Mouse (Mus musculus): ENCODE results near the gene Zdhhc20. TPM values are rescaled to one million over a fixed set of nuclear protein-coding genes. Genes with fewer than 3 reads are reported as not detected.
"Not testable (repeated sequence)": the region's sequence is repeated elsewhere in the genome, so short reads cannot be mapped to it uniquely, and the experiment has no call there.

Zdhhc20 gene
- polyA plus RNA-seq, 1 experiment = 3.7 TPM

GRCm38 (mm10) chr14:57852961-57853360, 37.1 kb downstream of the Zdhhc20 start:
- no peak overlapping the region for H3K27ac ChIP-seq (ENCODE audit: insufficient read depth, low read depth, low read length)
- no peaks in the 10 kb centered on the region for H3K36me3 ChIP-seq (ENCODE audit: control insufficient read depth, insufficient read depth, low read length)
- no peaks in the 10 kb centered on the region for H3K27me3 ChIP-seq (replicated peaks; ENCODE audit: control insufficient read depth, insufficient read depth, low read length)
- DNase-seq = no peak
- WGBS = 87% methylated on average over 2 of the region's 2 CpGs
- TF ChIP-seq POLR2A (IDR thresholded peaks at IDR 0.05; ENCODE audit: low read depth, low read length) (no peak), CTCF (conservative IDR thresholded peaks at IDR 0.05; ENCODE audit: insufficient read depth, insufficient read length, low read depth, low read length) (no peak)
- no peak overlapping the region for H3K4me3 ChIP-seq (ENCODE audit: insufficient read depth, low read depth, low read length)
- no peaks in the 10 kb centered on the region for H3K4me1 ChIP-seq (ENCODE audit: control insufficient read depth, insufficient read depth, low read length)

DNA sequence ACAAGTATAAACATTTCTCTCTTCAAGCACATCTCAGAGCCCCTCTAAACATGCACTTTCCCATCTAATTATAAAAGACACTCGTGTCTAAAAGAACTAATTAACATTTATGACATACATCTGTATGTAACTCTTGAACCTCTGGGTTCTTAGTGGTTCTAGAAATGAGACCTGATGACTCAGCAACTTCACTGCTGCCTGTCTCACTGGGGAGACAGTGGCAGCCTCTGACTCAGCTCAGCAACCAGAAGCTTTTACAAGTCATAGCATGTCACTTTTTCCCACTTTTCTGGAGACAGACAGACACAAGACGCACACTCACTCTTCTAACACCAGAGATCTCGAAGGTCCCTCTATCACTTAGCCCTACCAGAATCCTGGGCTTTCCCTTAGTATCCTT, 39.7 kb downstream of the Zdhhc20 start:
- Histone ChIP-seq H3K4me3 (ENCODE audit: insufficient read depth, low read depth, low read length) (no peak overlapping the region), H3K27me3 (replicated peaks; ENCODE audit: control insufficient read depth, insufficient read depth, low read length) (no peaks in the 10 kb centered on the region), H3K36me3 (ENCODE audit: control insufficient read depth, insufficient read depth, low read length) (no peaks in the 10 kb centered on the region), H3K4me1 (ENCODE audit: control insufficient read depth, insufficient read depth, low read length) (no peaks in the 10 kb centered on the region), H3K27ac (ENCODE audit: insufficient read depth, low read depth, low read length) (no peak overlapping the region)
- DNase-seq = no peak
- 82% methylated on average over 3 of the region's 3 CpGs for WGBS
- TF ChIP-seq POLR2A (IDR thresholded peaks at IDR 0.05; ENCODE audit: low read depth, low read length) = no peak
- TF ChIP-seq CTCF (conservative IDR thresholded peaks at IDR 0.05; ENCODE audit: insufficient read depth, insufficient read length, low read depth, low read length) = no peak

DNA sequence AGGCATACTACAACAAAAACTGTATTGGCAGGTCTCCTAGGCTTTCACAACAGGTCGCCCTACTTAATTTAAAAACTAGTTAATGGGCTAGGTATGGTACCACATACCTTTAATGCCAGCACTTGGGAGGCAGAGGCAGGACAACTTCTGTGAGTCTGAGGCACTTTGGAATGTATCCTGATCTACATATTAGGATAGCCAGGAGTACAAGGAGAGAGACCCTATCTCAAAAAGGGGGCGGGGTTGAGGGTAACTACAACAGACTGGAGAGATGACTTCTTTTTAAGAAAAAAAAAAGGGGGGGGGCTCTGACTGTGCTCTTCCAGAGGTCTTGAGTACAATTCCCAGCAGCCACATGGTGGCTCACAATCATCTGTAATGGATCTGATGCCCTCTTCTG, 41.4 kb downstream of the Zdhhc20 start:
- no peak for DNase-seq
- H3K36me3 ChIP-seq (ENCODE audit: control insufficient read depth, insufficient read depth, low read length) = no peaks in the 10 kb centered on the region
- H3K4me3 ChIP-seq (ENCODE audit: insufficient read depth, low read depth, low read length) = no peak overlapping the region
- no peak overlapping the region for H3K27ac ChIP-seq (ENCODE audit: insufficient read depth, low read depth, low read length)
- H3K27me3 ChIP-seq (replicated peaks; ENCODE audit: control insufficient read depth, insufficient read depth, low read length) = no peaks in the 10 kb centered on the region
- TF ChIP-seq POLR2A (IDR thresholded peaks at IDR 0.05; ENCODE audit: low read depth, low read length) (no peak), CTCF (conservative IDR thresholded peaks at IDR 0.05; ENCODE audit: insufficient read depth, insufficient read length, low read depth, low read length) (no peak)
- H3K4me1 ChIP-seq (ENCODE audit: control insufficient read depth, insufficient read depth, low read length) = no peaks in the 10 kb centered on the region
- 92% methylated on average over 2 of the region's 2 CpGs for WGBS

DNA sequence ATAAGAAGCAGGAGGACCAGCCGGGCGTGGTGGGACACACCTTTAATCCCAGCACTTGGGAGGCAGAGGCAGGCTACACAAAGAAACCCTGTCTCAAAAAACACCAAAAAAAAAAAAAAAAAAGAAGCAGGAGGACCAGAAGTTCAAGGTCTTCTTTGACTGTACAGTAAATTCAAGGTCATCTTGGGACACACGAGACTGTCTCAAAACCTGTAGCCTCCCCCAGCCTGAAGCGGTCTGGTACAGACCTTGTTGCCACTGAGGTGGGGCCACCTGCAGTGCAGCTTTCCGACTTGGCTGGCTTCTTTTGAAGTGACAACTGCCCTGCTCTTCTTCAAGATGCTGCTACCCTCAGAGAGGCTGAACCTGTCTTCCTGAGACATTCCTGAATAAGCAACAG, 42.0 kb downstream of the Zdhhc20 start:
- H3K27me3 ChIP-seq (replicated peaks; ENCODE audit: control insufficient read depth, insufficient read depth, low read length); H3K4me1 ChIP-seq (ENCODE audit: control insufficient read depth, insufficient read depth, low read length); H3K36me3 ChIP-seq (ENCODE audit: control insufficient read depth, insufficient read depth, low read length); H3K4me3 ChIP-seq (ENCODE audit: insufficient read depth, low read depth, low read length); H3K27ac ChIP-seq (ENCODE audit: insufficient read depth, low read depth, low read length); DNase-seq: not testable (repeated sequence)
- WGBS = 90% methylated on average over 5 of the region's 5 CpGs

GRCm38 (mm10) chr14:57844535-57844934, 45.5 kb downstream of the Zdhhc20 start:
- Histone ChIP-seq H3K27ac (ENCODE audit: insufficient read depth, low read depth, low read length) (no peak overlapping the region), H3K36me3 (ENCODE audit: control insufficient read depth, insufficient read depth, low read length) (no peaks in the 10 kb centered on the region), H3K4me3 (ENCODE audit: insufficient read depth, low read depth, low read length) (no peak overlapping the region), H3K27me3 (replicated peaks; ENCODE audit: control insufficient read depth, insufficient read depth, low read length) (no peaks in the 10 kb centered on the region), H3K4me1 (ENCODE audit: control insufficient read depth, insufficient read depth, low read length) (no peaks in the 10 kb centered on the region)
- 94% methylated on average over 3 of the region's 3 CpGs for WGBS
- no peak for TF ChIP-seq CTCF (conservative IDR thresholded peaks at IDR 0.05; ENCODE audit: insufficient read depth, insufficient read length, low read depth, low read length)
- TF ChIP-seq POLR2A (IDR thresholded peaks at IDR 0.05; ENCODE audit: low read depth, low read length) = no peak
- no peak for DNase-seq

GRCm38 (mm10) chr14:57835157-57835556, 54.9 kb downstream of the Zdhhc20 start:
- Histone ChIP-seq H3K27me3 (replicated peaks; ENCODE audit: control insufficient read depth, insufficient read depth, low read length) (no peaks in the 10 kb centered on the region), H3K27ac (ENCODE audit: insufficient read depth, low read depth, low read length) (no peak overlapping the region), H3K36me3 (ENCODE audit: control insufficient read depth, insufficient read depth, low read length) (peaks cover 3% of the 10 kb centered on the region), H3K4me1 (ENCODE audit: control insufficient read depth, insufficient read depth, low read length) (no peaks in the 10 kb centered on the region), H3K4me3 (ENCODE audit: insufficient read depth, low read depth, low read length) (no peak overlapping the region)
- WGBS = 84% methylated on average over 10 of the region's 10 CpGs
- TF ChIP-seq POLR2A (IDR thresholded peaks at IDR 0.05; ENCODE audit: low read depth, low read length) (no peak), CTCF (conservative IDR thresholded peaks at IDR 0.05; ENCODE audit: insufficient read depth, insufficient read length, low read depth, low read length) (no peak)
- no peak for DNase-seq

- no peak for DNase-seq
- no peaks in the 10 kb centered on the region for H3K27me3 ChIP-seq (replicated peaks; ENCODE audit: control insufficient read depth, insufficient read depth, low read length)
- no peak overlapping the region for H3K27ac ChIP-seq (ENCODE audit: insufficient read depth, low read depth, low read length)
- no peak for TF ChIP-seq POLR2A (IDR thresholded peaks at IDR 0.05; ENCODE audit: low read depth, low read length)
- no peak for TF ChIP-seq CTCF (conservative IDR thresholded peaks at IDR 0.05; ENCODE audit: insufficient read depth, insufficient read length, low read depth, low read length)
- no peaks in the 10 kb centered on the region for H3K4me1 ChIP-seq (ENCODE audit: control insufficient read depth, insufficient read depth, low read length)
- no peak overlapping the region for H3K4me3 ChIP-seq (ENCODE audit: insufficient read depth, low read depth, low read length)
- 79% methylated on average over 2 of the region's 2 CpGs for WGBS
- H3K36me3 ChIP-seq (ENCODE audit: control insufficient read depth, insufficient read depth, low read length) = peaks cover 3% of the 10 kb centered on the region
These were observed 56.5 kb downstream of the Zdhhc20 start for GRCm38 (mm10) chr14:57833526-57833925.

DNA sequence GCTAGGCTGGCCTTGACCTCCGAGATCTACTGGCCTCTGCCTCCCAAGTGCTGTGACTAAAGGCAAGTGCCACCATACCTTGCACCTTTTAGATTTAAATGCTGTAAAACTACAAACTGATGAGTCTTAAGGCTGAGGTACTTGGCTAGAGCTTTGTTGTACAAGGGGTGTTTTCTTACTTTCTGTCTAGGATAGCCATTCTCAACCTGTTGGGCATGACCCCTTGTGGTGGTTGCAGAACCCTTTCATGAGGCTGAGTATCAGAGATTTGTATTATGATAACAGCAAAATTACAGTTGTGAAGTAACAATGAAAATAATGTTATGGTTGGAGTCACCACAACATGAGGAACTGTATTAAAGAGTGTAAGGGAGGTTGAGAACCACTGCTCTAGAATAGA, 62.8 kb downstream of the Zdhhc20 start:
- no peak overlapping the region for H3K27ac ChIP-seq (ENCODE audit: insufficient read depth, low read depth, low read length)
- H3K36me3 ChIP-seq (ENCODE audit: control insufficient read depth, insufficient read depth, low read length) = no peaks in the 10 kb centered on the region
- H3K4me1 ChIP-seq (ENCODE audit: control insufficient read depth, insufficient read depth, low read length) = peaks cover 7% of the 10 kb centered on the region; the same call in 1 of the 2 replicates
- H3K4me3 ChIP-seq (ENCODE audit: insufficient read depth, low read depth, low read length) = no peak overlapping the region
- no peaks in the 10 kb centered on the region for H3K27me3 ChIP-seq (replicated peaks; ENCODE audit: control insufficient read depth, insufficient read depth, low read length)
- no peak for TF ChIP-seq CTCF (conservative IDR thresholded peaks at IDR 0.05; ENCODE audit: insufficient read depth, insufficient read length, low read depth, low read length)
- TF ChIP-seq POLR2A (IDR thresholded peaks at IDR 0.05; ENCODE audit: low read depth, low read length) = no peak
- no peak for DNase-seq
- 70% methylated on average over 1 of the region's 1 CpGs for WGBS

All from kidney, adult 2 months (tissue).